Mouse (Mus musculus) intestine, postnatal 0 days (tissue): ENCODE results near the gene Rexo1. TPM values are rescaled to one million over a fixed set of nuclear protein-coding genes. Genes with fewer than 3 reads are reported as not detected.

ENCODE experiments used
- ATAC-seq: fragments of 200-750 bp; cut with Nextera tagmentation; 2 replicates; pipeline ENCODE4 v1.8.0; 2017; ENCODE audit warnings: mild to moderate bottlenecking, moderate TSS enrichment, moderate library complexity
- H3K27ac ChIP-seq: fragments of 300-500 bp; sonication (generic); 2 replicates; pipeline ENCODE4 v1.5.1; 2014; ENCODE audit warnings: mild to moderate bottlenecking, low read depth, low read length, moderate library complexity
- H3K27me3 ChIP-seq: fragments of 300-500 bp; sonication (generic); replicated peaks from 2 replicates; pipeline ENCODE4 v1.6.1; 2014; ENCODE audit warnings: low read length, mixed read lengths; ENCODE audit not compliant: control insufficient read depth, insufficient read depth
- H3K36me3 ChIP-seq: fragments of 300-500 bp; sonication (generic); 2 replicates; pipeline ENCODE4 v1.6.1; 2014; ENCODE audit warnings: mild to moderate bottlenecking, moderate library complexity; ENCODE audit not compliant: control insufficient read depth, insufficient read depth
- H3K4me1 ChIP-seq: fragments of 300-500 bp; sonication (generic); replicated peaks from 2 replicates; pipeline ENCODE4 v1.6.1; 2014; ENCODE audit warnings: antibody characterized with exemption, low read length, mixed read lengths; ENCODE audit not compliant: control insufficient read depth, insufficient read depth
- H3K4me2 ChIP-seq: fragments of 300-500 bp; sonication (generic); replicated peaks from 2 replicates; pipeline ENCODE4 v1.6.1; 2014; ENCODE audit warnings: low read depth, mild to moderate bottlenecking, moderate library complexity
- H3K4me3 ChIP-seq: fragments of 300-500 bp; sonication (generic); 2 replicates; pipeline ENCODE4 v1.5.1; 2014; ENCODE audit warnings: low read depth, low read length
- H3K9ac ChIP-seq: fragments of 300-500 bp; sonication (generic); 2 replicates; pipeline ENCODE4 v1.6.1; 2014; ENCODE audit warnings: mild to moderate bottlenecking, low read depth, low read length
- H3K9me3 ChIP-seq: fragments of 300-500 bp; sonication (generic); 2 replicates; pipeline ENCODE4 v1.6.1; 2016; ENCODE audit warnings: mixed run types; ENCODE audit not compliant: control insufficient read depth
- CTCF ChIP-seq: sonication (generic); IDR thresholded peaks from 2 replicates; pipeline ENCODE4 v1.5.1; 2016; ENCODE audit warnings: low read depth, mild to moderate bottlenecking, control low read depth, antibody characterized with exemption, moderate library complexity
- WGBS: fragments of 180-500 bp; shearing (Covaris S2); extraction: QIAGEN DNeasy Blood & Tissue Kit; methylation state at CpG from one replicate; pipeline ENCODE4 v1.1.7; 2014; 5-methylcytosine and 5-hydroxymethylcytosine counted together
- polyA plus RNA-seq: library from polyadenylated mRNA; unstranded; fragments of >200 nt; fragmentation: Nextera tagmentation; extraction: Ambion mirVana; gene quantifications from 2 replicates; pipeline ENCODE4 v1.2.1, GENCODE M21; 2015

Gene Rexo1
- polyA plus RNA-seq, 1 experiment from 2014 or later, result 9.1 TPM

DNA sequence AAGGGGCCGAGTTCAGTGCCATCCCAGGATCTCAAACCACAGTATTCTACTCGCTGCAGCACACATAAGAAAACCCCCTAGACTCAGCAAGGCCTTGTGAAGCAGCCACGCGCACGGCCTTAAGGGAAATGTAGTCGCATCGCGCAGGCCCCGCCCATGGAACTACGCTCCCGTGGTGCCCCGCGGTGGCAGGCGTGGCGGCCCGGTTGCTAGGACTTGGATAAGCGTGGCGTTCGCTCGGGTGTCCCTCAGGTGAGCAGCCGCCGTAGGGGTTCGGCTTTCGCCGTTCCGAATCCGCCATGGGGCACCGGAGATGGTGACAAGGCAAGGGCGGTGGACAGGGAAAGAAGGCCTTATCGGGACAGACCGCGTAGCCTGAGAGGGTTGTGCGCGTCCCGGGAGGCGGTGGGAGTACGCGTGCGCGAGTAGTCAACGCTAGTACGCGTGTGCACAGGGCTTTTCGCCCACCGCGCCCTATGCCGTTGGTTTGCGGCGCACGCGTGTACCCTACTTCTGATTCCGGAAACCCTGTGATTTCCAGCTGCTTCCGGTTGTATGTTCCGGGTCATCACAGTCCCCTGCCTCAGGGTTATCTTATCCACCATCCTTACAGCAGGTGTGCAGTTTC lies 41.5 kb upstream of the Rexo1 start, which contains the start of the genes Scamp4 and Adat3:
Gene Scamp4 (plus strand): TSS at position 175 of the 628 bp plus-strand sequence.
Gene Adat3 (plus strand): TSS at position 183 of the 628 bp plus-strand sequence.
- ATAC-seq, result peak; percentile 80
- H3K27me3 ChIP-seq, result no peaks in the 10 kb centered on the region
- peak within 1 kb of the TSS; percentile 69 for H3K4me2 ChIP-seq
- H3K9me3 ChIP-seq, result no peaks in the 10 kb centered on the region
- TF ChIP-seq CTCF, result no peak
- H3K36me3 ChIP-seq, result peaks cover 18% of the 10 kb centered on the region
- H3K4me3 ChIP-seq, result peak within 1 kb of the TSS; percentile 69
- H3K27ac ChIP-seq, result peak within 1 kb of the TSS; percentile 82
- H3K4me1 ChIP-seq, result no peaks in the 10 kb centered on the region; the same call in 1 of the 2 replicates
- under 1% methylated on average over 54 of the region's 54 CpGs for WGBS
- peak within 1 kb of the TSS; percentile 47 for H3K9ac ChIP-seq

DNA sequence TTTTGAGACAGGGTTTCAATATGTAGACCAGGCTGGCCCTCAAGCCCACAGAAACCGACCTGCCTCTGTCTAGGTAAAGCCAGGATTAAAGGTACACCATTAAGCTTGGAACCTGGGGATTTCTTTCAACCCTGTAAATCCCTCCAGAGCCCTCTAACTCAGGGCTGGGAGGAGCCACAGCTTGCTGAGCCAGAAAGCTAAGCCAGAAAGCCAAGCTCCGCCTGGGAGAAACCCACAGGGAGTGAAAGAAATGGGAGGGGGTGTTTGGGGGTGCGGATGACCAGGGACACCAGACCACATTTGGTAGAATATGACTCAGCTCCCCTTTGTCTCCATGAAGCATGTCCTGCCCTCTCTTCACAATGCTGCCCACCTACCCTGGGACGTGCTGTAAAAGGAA lies 35.0 kb upstream of the Rexo1 start:
- H3K4me3 ChIP-seq, result no peak overlapping the region
- H3K9ac ChIP-seq, result no peak overlapping the region
- WGBS, result 40% methylated on average over 4 of the region's 4 CpGs
- no peaks in the 10 kb centered on the region for H3K4me1 ChIP-seq
- H3K4me2 ChIP-seq, result no peak overlapping the region
- ATAC-seq, result no peak
- H3K27ac ChIP-seq, result no peak overlapping the region
- TF ChIP-seq CTCF, result no peak
- no peaks in the 10 kb centered on the region for H3K27me3 ChIP-seq
- H3K36me3 ChIP-seq, result no peaks in the 10 kb centered on the region
- no peaks in the 10 kb centered on the region for H3K9me3 ChIP-seq

DNA sequence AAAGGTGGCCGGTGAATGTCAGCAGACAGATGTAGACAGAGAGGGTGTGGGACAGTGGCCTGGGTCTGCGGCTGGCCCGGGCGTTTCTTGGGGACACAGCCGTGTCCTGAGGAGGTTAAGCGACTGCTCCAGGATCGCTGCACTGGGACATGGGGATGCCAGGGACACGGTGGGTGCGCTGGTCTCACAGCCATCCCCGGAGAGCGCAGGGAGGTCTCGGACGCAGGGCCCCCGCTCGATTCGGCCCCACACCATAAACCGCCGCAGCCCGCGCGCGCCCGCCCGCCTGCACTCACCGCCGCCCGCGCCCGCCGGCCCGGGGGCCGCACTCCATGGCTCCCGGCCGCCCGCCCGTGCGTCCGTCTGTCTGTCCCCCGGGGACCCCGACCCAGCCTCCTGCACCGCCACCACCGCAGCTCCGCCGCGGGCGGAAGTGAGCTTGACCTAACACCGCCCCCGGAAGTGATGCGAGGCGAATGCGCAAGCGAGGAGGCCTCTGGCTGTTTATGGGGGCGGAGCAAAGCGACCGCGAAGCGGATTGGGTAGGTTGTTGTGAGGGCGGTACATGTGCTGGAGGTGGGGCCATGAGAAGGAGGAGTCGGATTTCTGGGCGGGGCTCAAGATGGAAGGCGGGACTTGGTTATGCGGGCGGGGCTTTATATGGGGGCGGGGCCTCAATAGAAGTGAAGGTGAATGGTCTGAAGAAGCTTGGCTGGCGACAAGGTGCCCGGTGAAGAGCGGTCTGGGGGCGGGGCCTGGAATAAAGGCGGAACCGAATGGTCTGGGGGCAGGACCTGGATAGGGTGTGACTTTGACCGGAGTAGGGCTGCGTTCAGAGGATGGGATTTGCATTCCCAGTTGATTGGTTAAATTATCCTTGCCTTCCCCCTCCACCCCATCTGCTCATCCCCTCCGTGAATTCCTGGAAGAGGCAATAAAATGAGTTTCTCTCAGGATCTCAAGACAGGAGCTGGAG lies 28.8 kb upstream of the Rexo1 start, which contains the start of gene Abhd17a:
Gene Abhd17a (minus strand): TSS at position 463 of the 976 bp plus-strand sequence.
- WGBS, result under 1% methylated on average over 73 of the region's 73 CpGs
- H3K9ac ChIP-seq, result peak within 1 kb of the TSS; percentile 93
- no peaks in the 10 kb centered on the region for H3K9me3 ChIP-seq
- peaks cover 17% of the 10 kb centered on the region; the same call in 1 of the 2 replicates for H3K36me3 ChIP-seq
- peak; percentile 94 for ATAC-seq
- peaks cover 5% of the 10 kb centered on the region; the same call in 1 of the 2 replicates for H3K4me1 ChIP-seq
- H3K27ac ChIP-seq, result peak within 1 kb of the TSS; percentile 84
- no peak for TF ChIP-seq CTCF
- H3K4me3 ChIP-seq, result peak within 1 kb of the TSS; percentile 96
- H3K27me3 ChIP-seq, result no peaks in the 10 kb centered on the region
- peak within 1 kb of the TSS; percentile 90 for H3K4me2 ChIP-seq

- no peak for TF ChIP-seq CTCF
- H3K27ac ChIP-seq, result peak overlapping the region; percentile 84
- H3K36me3 ChIP-seq, result peaks cover 25% of the 10 kb centered on the region; the same call in 1 of the 2 replicates
- H3K4me3 ChIP-seq, result peak overlapping the region; percentile 96
- no peaks in the 10 kb centered on the region for H3K27me3 ChIP-seq
- WGBS, result 10% methylated on average over 12 of the region's 12 CpGs
- no peaks in the 10 kb centered on the region for H3K9me3 ChIP-seq
- no peak for ATAC-seq
- H3K4me2 ChIP-seq, result peak overlapping the region; percentile 90
- peaks cover 9% of the 10 kb centered on the region; the same call in 1 of the 2 replicates for H3K4me1 ChIP-seq
- peak overlapping the region; percentile 93 for H3K9ac ChIP-seq
Measured at GRCm38 (mm10) chr10:80589127-80589878, 27.9 kb upstream of the Rexo1 start.

DNA sequence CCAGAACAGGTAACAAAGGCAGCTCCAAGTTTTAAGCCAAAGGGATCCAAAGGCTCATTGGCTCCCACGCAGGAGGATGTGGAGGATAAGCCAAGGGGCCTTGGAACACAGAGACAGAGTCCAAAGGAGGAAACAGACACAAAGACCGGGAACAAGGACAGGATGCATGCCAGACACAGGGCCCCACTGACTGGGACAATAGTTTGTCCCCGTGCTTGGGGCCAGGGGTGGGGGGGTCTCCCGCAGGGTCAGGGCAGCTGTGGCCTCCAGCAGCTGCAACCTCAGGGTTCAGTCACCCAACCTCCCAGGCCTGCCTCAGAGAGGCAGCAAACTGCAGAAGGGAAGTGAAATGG lies 25.9 kb upstream of the Rexo1 start:
- Histone ChIP-seq H3K36me3 (peaks cover 38% of the 10 kb centered on the region; the same call in 1 of the 2 replicates), H3K9ac (no peak overlapping the region), H3K4me1 (peaks cover 9% of the 10 kb centered on the region; the same call in 1 of the 2 replicates), H3K4me2 (peak overlapping the region; percentile 32; the same call in 1 of the 2 replicates), H3K27me3 (no peaks in the 10 kb centered on the region), H3K9me3 (no peaks in the 10 kb centered on the region), H3K27ac (peak overlapping the region; percentile 60), H3K4me3 (no peak overlapping the region)
- TF ChIP-seq CTCF, result no peak
- peak; percentile 9; the same call in 1 of the 2 replicates for ATAC-seq
- WGBS, result 32% methylated on average over 4 of the region's 4 CpGs
